Mouse (Mus musculus): Measurements from ENCODE around the gene Atp8b5.
A peak's percentile ranks its signal among the peaks of the same experiment; 100 is the strongest.

The Atp8b5 gene

GRCm38 (mm10) chr4:43321536-43321935 lies 54.6 kb downstream of the Atp8b5 start:
- no peak for DNase-seq (ENCODE audit: low read depth, low spot score)

- no peak for DNase-seq (ENCODE audit: low read depth, low spot score)
Observed at GRCm38 (mm10) chr4:43322336-43322735, 55.4 kb downstream of the Atp8b5 start.

DNA sequence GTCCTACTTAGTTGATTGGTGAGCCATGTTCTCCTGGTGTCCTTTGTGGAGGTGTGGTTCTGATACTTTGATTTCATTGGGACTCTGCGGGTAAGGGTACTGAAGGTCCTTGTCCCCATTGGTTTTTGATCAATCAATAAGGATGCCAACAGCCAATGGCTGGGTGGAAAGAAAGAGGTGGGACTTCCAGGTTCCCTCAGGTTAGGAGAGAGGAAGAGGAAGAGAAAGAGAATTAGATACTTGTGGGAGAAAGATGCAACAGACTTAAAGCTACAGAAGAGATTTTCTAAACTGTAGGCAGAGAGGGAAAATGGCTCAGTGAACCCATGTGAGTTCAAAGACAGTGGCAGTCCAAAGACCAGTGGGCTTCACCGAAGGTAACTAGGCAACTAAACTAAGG lies 60.2 kb downstream of the Atp8b5 start:
- no peak for DNase-seq (ENCODE audit: low read depth, low spot score)

- DNase-seq (ENCODE audit: low read depth, low spot score): no peak
Observed at GRCm38 (mm10) chr4:43334771-43335170, 67.8 kb downstream of the Atp8b5 start.

GRCm38 (mm10) chr4:43336176-43336575 lies 69.2 kb downstream of the Atp8b5 start:
- no peak for DNase-seq (ENCODE audit: low read depth, low spot score)

- DNase-seq (ENCODE audit: low read depth, low spot score): no peak
Observed at GRCm38 (mm10) chr4:43340096-43340804, 73.3 kb downstream of the Atp8b5 start.

DNA sequence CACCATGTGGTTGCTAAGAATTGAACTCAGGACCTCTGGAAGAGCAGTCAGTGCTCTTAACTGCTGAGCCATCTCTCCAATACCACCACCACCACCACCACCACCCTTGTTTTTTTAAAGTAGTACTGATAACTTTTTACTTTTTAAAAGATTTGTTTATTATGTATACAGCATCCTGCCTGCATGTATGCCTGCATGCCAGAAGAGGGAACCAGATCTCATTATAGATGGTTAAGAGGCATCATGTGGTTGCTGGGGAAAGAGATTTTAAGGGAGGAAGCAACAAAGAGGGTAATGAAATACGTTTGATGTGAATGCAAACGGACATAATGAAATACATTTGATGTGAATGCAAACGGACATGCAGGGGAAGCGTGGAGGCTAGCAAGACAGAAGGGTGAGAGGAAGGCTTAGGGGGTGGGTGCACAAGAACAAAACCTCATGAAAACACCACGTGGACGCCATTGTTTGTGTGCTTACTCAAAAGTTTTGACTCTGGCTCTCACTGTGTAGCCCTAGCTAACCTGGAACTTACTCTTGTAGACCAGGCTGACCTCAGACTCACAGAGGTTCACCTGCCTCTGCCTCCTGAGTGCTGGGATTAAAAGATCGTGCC lies 74.4 kb downstream of the Atp8b5 start:
- DNase-seq (ENCODE audit: low read depth, low spot score): no peak

- no peak for DNase-seq (ENCODE audit: low read depth, low spot score)
Observed at GRCm38 (mm10) chr4:43342443-43342842, 75.5 kb downstream of the Atp8b5 start.

- no peak for DNase-seq (ENCODE audit: low read depth, low spot score)
Observed at GRCm38 (mm10) chr4:43344932-43345331, 78.0 kb downstream of the Atp8b5 start.

GRCm38 (mm10) chr4:43349206-43349605 lies 82.2 kb downstream of the Atp8b5 start:
- peak; percentile 20 for DNase-seq (ENCODE audit: low read depth, low spot score)

DNA sequence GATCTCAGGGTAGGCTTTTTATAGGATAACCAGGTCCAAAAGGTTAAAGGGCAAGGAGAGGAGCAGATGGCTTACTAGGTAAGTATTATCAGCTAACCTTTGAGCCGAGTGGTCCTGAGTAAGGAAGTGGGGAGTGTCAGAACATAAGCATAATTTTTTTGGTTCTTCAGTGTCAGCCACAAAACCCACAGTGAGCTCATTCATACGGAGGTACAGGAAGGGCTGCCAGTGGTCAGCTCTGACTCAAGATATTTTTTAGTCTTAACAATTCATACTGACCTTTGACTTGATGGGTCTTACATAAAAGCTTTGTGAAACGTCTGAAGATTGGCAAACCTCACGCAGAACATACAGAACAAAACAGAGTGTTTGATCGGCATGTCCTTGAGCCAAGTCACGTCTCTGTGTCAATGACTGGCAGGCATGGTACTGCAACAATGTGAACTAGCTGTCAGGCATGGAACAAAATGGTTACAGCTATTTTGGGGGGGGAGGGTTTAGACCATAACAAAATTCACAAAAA lies 83.1 kb downstream of the Atp8b5 start:
- DNase-seq (ENCODE audit: low read depth, low spot score): peak; percentile 59

DNA sequence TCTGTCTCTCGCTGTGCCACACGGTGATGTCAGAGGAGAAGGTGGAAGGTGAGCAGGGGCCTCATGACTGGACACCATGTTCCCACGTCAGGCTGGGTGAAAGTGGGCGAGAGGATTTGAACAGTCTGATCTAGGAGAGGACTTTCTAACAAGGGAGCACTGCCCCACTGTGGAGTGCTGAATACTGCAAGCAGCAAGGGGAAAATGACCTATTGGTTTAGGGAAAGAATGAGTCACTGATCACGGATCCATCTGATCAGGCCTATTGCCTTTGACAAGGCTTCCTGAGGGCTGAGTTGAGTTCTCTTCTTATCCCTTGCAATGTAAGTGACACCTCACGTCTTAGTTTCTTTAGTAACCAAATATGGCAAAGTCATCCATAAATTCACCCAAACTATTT lies 86.7 kb downstream of the Atp8b5 start:
- no peak for DNase-seq (ENCODE audit: low read depth, low spot score)

DNA sequence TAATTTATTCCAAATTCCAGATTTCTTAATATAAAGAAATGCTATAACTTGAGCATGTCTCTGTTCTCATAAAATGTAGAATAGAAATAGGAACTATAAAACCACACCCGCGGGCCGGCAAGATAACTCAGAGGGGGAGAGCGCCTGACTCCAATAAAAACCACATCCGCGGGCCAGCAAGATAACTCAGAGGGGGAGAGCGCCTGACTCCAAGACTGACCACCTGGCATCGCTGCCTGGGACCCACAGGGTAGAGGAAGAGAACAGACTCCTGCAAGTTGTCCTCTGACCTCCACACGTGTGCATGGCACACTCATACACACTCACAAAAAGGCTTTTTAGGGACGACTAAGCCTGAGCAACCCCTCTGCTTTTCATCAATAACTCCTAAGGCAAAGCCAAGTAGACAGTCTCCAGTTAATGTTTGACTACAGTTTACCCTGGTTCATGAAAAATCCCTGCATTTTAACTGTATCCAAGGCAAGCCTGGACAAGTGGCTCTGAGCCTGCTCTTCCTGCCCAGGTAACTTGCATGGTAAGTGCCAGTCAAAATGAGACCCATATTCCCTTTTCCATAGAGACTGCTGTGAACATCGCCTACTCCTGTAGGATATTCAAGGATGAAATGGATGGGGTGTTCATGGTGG lies 98.1 kb downstream of the Atp8b5 start:
- DNase-seq (ENCODE audit: low read depth, low spot score): no peak

- DNase-seq (ENCODE audit: low read depth, low spot score): no peak
Observed at GRCm38 (mm10) chr4:43367295-43367694, 100.3 kb downstream of the Atp8b5 start.

- DNase-seq (ENCODE audit: low read depth, low spot score): no peak
Observed at GRCm38 (mm10) chr4:43367787-43368186, 100.8 kb downstream of the Atp8b5 start.

DNA sequence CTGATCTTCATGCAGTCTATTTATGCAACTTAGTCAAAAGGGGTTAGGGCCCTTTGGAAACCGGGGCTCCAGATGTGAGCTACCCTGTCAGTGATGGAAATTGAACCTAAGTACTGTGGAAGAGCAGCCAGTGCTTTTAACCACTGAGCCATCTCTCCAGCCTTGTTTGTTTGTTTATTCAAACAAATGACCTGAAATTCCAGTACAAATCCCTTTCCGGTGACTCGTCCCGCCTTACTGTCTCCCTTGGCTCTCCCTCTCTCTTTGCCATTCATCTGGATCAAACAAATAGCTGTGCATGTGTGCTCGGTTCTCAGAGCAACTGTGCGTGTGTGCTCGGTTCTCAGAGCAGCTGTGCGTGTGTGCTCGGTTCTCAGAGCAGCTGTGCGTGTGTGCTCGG lies 104.4 kb downstream of the Atp8b5 start:
- peak; percentile 78 for DNase-seq (ENCODE audit: low read depth, low spot score)

DNA sequence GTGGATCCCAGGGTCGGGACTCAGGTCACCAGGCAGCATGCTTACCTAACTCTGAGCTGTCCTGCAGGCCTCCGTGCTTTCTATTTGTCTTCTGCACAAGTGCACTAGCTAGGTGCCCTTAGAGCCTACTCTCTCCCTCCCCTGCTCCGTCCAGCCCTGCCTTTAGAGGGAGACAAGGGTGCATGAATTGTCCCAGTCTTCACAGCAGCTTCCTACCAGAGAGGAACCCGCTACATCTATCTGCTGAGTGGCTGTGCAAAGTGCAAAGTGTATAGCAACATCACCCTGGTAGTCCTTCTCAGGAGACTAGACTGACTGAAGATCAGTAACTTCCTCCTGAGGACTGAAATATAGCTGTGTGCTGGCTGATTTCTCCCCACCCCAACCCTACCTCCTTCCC lies 105.2 kb downstream of the Atp8b5 start:
- peak; percentile 29 for DNase-seq (ENCODE audit: low read depth, low spot score)

- no peak for DNase-seq (ENCODE audit: low read depth, low spot score)
Observed at GRCm38 (mm10) chr4:43374266-43374665, 107.3 kb downstream of the Atp8b5 start.

GRCm38 (mm10) chr4:43379601-43380000 lies 112.6 kb downstream of the Atp8b5 start:
- no peak for DNase-seq (ENCODE audit: low read depth, low spot score)

GRCm38 (mm10) chr4:43380951-43381350 lies 114.0 kb downstream of the Atp8b5 start:
- DNase-seq (ENCODE audit: low read depth, low spot score): no peak

- DNase-seq (ENCODE audit: low read depth, low spot score): peak; percentile 72
Observed at GRCm38 (mm10) chr4:43381408-43382154, 114.6 kb downstream of the Atp8b5 start, which contains the start of gene Rusc2. Rusc2 (plus strand) TSS chr4:43381979.

Data from 3T3-L1 (cell line).